Mouse (Mus musculus) embryo, embryonic 10.5 days (tissue): ENCODE data around the gene Ifngr2.
A peak's percentile ranks its signal among the peaks of the same experiment; 100 is the strongest.

Experiments used
- DNase-seq: peaks from one replicate; pipeline ENCODE4 v3.0.0-alpha.2; 2015; ENCODE audit warnings: low spot score

Gene Ifngr2

GRCm38 (mm10) chr16:91565292-91565951 lies 18.6 kb downstream of the Ifngr2 start:
- DNase-seq = no peak

- no peak for DNase-seq
These were observed 19.1 kb downstream of the Ifngr2 start for GRCm38 (mm10) chr16:91566002-91566401.

- DNase-seq = no peak
These were observed 22.1 kb downstream of the Ifngr2 start for GRCm38 (mm10) chr16:91568960-91569359.

GRCm38 (mm10) chr16:91571105-91571504 lies 24.2 kb downstream of the Ifngr2 start:
- DNase-seq = no peak

- no peak for DNase-seq
These were observed 28.3 kb downstream of the Ifngr2 start for GRCm38 (mm10) chr16:91575151-91575550.

GRCm38 (mm10) chr16:91578980-91579720 lies 32.3 kb downstream of the Ifngr2 start:
- DNase-seq = no peak

GRCm38 (mm10) chr16:91582307-91582706 lies 35.4 kb downstream of the Ifngr2 start:
- DNase-seq = peak; percentile 73

GRCm38 (mm10) chr16:91585617-91586016 lies 38.7 kb downstream of the Ifngr2 start:
- no peak for DNase-seq

GRCm38 (mm10) chr16:91586244-91586643 lies 39.4 kb downstream of the Ifngr2 start:
- no peak for DNase-seq

GRCm38 (mm10) chr16:91587730-91588453 lies 41.0 kb downstream of the Ifngr2 start:
- DNase-seq = no peak

GRCm38 (mm10) chr16:91588703-91589102 lies 41.8 kb downstream of the Ifngr2 start:
- DNase-seq = no peak

- DNase-seq = no peak
These were observed 45.3 kb downstream of the Ifngr2 start for GRCm38 (mm10) chr16:91592162-91592561.

GRCm38 (mm10) chr16:91593262-91593661 lies 46.4 kb downstream of the Ifngr2 start:
- no peak for DNase-seq

GRCm38 (mm10) chr16:91595076-91595475 lies 48.2 kb downstream of the Ifngr2 start:
- DNase-seq = no peak

- DNase-seq = no peak
These were observed 49.5 kb downstream of the Ifngr2 start for GRCm38 (mm10) chr16:91596397-91596778.

- peak; percentile 63 for DNase-seq
These were observed 50.2 kb downstream of the Ifngr2 start for GRCm38 (mm10) chr16:91596779-91597671.

GRCm38 (mm10) chr16:91597672-91598010 lies 50.8 kb downstream of the Ifngr2 start, which contains the start of gene Tmem50b:
Gene Tmem50b (minus strand): TSS chr16:91597800.
- peak; percentile 98 for DNase-seq

GRCm38 (mm10) chr16:91599242-91599641 lies 52.4 kb downstream of the Ifngr2 start:
- DNase-seq = no peak

GRCm38 (mm10) chr16:91601081-91601480 lies 54.2 kb downstream of the Ifngr2 start:
- no peak for DNase-seq

GRCm38 (mm10) chr16:91601693-91602092 lies 54.8 kb downstream of the Ifngr2 start:
- no peak for DNase-seq

- no peak for DNase-seq
These were observed 58.3 kb downstream of the Ifngr2 start for GRCm38 (mm10) chr16:91605156-91605555.

- DNase-seq = no peak
These were observed 60.1 kb downstream of the Ifngr2 start for GRCm38 (mm10) chr16:91606958-91607357.
